Mouse (Mus musculus) CD8-positive naive resting alpha-beta T cell, adult 2 months (primary cell): ENCODE results near the gene Elovl1.
A peak's percentile ranks its signal among the peaks of the same experiment; 100 is the strongest.

ENCODE experiments used
- DNase-seq, 2 experiments: peaks; one replicate each; pipeline ENCODE4 v3.0.0; 2022; ENCODE audit warnings: low read depth in 2 of 2, low spot score in 2 of 2

Gene Elovl1

DNA sequence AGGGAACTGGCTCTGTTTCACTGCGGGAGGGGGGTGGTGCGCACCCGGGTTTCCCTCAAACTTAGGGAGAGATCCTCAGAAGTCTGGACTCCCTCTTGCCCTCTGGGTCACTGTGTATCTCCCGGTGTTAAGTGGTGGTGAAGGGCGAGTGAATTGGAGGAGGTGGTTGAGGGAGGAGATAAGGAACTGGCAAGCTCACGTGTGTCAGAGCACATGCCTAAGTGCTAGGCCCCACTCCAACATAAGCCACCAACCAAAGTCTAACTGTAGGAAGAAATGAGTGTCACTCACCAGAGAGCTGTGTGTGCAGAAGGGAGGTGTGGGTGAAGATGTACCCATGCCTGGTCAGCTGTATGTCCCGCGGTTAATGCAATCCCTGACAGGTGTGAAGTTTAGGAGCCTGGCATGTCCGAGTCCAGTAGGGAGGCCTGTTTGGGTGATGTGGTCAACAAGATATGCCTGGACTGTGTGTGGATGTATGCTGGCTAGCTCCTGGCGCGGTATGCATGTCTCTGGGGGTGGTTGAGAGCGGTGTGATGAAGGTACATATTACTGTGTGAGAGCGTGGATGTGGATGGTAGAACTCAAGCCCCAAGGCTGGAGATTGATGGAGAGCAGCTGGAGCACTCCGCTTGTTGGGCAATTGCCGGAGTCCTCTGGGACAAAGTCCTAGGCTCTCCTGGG lies 780 bp downstream of the Elovl1 start:
- DNase-seq = peak in 1 of 2 experiments; percentile 15

DNA sequence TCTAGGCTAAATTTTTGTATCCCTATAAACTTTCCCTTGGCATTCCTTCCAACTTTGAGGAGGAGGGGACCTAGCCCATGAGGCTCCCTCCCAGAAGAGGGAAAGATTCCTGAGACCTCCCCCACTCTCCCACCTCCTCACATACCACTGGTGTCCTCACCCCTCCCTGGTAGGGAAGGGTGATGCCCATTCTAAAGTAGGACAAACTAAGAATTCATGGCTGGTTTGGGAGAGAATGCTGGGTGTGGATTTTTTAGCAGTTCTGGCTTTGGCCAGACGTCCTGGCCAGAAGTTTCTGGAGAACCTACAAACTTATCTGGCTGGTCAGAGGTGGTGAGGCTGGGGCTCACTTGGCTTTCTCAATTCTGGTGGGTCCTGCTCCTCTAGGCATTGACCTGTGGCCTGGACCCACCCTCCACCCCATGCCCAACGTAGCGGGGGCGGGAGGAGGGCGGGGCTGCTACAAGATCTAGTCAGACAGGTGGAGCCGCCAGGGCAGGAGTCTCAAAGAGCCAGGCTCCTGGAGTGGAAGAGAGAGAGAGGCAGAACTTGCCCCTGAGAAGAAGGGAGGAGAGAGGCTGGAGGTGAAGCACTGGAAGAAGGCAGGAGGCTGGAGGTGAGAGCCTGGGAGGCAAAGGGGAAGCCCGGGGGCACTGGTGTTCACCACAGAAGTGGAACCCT lies 1.5 kb downstream of the Elovl1 start:
- DNase-seq = no peak

DNA sequence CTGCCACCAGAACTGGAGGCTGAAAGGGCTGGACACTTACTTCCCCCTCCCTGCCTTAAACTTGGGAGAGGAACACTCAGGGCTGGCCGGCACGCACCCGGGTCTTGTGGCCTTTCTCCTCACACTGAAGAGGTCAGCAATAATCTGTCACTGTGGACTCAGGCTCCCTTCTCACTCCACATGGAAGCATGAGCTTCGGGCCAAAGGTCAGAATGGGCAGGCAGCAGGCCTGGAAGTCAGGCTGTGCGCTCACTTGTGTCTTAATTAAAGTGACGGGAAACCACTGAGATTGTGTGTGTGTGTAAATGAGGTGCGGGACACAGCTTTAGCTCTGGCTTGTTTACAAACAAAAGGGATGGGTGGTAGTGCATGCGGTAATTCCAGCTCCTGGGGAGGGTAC lies 4.4 kb downstream of the Elovl1 start:
- no peak for DNase-seq

DNA sequence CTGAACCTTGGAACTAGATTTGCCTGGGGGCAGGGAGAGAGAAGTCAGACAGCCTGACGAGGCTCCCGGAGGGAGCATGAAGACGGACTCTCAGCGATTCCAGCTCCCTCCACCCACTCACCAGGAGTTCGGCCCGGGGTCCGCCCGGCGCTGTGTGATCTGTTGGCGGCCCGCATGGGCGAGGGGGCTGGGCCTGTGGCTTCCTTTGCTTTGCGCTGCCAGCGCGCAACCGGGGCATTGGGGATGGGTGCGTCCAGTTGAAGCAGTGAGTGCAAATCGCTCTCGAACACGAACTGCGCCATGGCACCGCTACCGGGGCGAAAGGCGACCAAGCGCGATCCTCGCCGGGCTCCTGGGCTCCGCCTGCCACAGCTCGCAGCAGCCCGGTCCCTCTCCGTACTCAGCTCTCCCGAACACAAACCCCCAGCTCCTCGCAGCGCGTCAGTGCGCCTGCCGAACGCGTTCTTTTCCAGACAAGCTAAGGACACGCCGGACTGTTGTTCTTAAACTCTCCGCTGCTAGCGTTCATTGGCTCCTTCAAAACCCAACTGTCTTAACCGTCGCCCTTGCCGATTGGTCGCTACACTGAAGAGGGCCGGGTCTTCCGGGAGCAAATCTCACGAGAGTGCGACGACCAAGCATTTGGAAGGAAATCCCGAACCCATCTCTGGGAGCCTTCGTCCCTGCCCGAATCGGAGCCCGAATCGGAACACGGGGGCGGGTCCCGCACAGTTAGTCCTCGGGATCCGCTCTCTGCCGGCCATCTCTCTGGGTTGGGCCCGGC lies 9.1 kb downstream of the Elovl1 start, which contains the start of gene Cdc20:
Gene Cdc20, minus strand, starts transcription at position 533 of the 784 bp plus-strand sequence.
- DNase-seq = peak; percentile 82 to 85

DNA sequence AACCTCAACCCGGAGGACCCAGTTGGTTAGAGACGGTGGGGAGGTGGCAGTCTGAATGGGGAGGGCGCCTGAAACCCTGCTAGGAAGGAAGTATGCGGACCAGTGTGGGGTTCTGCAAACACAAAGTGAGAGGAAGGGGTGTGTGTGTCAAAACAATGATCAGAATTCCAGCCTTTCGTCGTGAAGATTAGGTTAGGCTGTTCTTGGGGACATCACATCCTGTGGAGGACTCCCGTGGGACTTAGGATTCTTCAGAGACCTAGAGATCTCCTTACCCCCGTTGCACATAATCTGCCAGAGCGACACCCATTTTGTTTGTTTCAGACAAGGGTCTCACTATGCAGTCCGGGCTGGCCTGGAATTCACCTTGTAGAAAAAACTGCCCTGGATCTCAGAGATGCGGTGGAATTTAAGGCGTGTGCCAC lies 9.9 kb downstream of the Elovl1 start:
- DNase-seq = peak; percentile 13 to 21

DNA sequence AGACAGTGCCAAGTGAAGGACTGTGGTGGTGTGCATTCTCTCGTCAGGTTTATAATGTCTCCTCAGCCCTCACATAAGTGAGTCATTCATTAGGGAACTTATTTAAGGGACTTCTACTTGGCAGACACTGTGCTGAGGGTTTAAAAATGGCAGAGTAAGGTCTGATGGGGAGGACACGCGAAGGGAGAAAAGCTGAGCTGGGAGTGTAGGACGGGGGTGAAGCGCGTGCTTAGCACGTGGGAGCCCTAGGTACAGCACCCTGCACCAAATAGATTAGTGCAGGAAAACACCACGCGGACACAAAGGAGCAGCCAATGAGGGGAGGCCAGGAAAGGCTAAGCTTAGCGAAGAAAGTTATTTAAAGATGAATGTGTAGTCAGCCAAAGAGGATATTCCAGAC lies 17.2 kb downstream of the Elovl1 start:
- no peak for DNase-seq

DNA sequence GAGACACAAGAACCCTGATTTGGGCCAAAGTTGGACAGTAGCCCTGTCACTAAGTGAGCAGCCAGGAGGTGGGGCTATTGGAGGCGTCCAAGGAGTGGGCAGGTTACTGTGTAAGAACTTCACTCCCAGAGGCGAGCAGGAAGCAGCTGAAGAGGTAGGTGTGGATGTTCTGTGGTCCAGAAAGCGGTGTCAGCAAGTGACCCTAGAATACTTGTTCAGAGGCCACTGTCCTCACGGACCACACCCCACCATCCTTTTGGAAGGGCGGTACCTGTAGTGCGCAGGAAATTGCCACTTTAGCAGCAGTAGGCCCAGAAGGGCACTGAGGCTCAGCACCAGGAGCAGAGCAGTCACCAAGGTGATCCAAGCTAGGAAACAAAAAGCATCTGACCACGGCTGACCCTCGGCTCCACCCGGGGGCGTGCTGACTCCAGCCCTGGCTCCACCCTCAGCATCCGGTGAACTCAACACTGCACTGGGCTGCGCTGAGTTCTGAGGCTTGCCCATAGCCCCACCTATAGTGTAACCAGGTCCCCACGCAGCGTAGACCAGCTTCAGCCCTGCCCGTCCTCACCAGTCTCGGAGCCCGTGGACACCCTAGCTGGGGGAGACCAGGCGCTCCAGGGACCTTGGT lies 18.0 kb downstream of the Elovl1 start:
- DNase-seq = no peak

DNA sequence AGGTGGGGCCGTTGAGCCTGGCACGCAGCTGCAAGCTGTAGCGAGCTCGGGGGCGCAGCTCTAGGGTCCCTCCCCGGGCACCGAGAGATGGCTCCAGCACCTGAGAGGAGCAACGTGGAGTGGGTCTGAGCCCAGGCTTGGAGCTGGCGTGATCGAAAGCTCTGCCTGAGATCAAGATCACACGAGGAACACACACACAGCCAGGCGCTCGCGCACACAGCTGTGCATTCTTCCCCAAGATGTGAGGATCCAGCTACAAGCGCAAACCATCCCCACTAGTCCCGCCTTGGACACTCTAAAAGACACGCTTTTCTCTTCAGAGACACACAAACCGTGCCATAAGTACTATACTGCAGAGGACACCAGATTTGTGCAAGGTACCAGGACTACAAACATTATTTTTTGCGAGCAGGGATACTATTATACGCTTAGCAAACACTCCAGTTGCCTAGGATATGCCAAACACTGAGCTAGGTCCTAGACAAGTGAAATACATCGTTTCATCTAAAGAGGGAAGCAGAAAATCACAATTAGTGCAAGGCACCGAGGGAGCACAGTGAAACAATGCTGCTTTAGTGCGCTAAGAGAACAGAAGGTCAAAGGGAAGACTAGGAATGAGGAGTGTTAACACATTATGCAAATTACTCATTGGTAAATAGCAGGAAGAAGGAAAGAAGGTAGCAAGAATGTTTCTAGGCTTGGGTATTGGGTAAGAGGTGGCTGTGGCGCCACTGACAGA lies 18.7 kb downstream of the Elovl1 start:
- no peak for DNase-seq

DNA sequence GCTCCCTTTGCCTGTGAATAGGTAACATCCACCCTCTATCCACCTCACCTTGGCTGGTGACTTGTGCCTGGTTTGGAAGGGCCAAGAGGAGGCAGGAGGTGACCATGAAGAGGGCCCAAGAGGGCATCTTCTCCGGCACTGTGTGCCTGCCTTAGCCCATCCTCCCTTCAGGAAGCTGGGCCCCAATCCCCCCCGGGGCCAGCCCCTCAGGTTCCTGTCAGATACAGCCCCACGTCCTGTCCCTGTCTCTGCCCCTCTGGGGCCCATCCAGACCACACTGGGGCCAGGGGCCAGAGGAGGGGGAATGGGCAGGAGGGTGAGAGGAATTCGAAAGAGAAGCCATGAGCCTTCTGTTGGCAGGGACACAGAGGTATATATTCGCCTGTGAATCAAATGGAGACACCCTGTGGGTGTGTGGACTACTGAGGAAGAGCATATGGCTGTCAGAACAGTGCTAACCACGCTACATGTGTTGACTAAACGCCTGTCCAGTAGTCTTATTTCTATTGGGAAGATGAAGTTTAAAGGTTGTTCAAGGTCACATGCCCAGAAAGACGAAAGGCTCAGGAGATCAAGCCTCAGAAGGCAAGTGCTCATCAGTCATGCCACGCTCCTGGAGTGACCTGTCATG lies 29.6 kb downstream of the Elovl1 start, which contains the start of gene Mpl:
Gene Mpl, minus strand, starts transcription at position 169 of the 631 bp plus-strand sequence.
- no peak for DNase-seq

DNA sequence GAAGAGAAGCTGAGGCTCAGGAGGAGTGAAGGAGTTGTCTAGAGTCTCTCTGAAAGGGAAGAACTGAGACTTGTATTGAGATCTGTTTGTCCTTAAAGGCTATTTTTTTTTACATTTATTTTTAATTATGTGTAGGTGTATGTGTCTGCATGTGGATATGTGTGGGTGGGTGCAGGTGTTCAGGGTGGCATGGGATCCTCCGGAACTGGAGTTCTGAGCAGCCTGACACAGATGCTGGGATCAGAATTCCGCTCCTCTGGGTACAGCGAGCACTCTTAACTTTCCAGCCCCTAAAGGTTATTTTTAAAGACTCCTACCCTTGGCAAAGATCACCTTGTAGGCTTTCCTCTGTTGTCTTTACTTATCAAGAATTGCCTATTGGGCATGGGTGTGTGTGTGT lies 37.1 kb downstream of the Elovl1 start:
- DNase-seq = no peak

DNA sequence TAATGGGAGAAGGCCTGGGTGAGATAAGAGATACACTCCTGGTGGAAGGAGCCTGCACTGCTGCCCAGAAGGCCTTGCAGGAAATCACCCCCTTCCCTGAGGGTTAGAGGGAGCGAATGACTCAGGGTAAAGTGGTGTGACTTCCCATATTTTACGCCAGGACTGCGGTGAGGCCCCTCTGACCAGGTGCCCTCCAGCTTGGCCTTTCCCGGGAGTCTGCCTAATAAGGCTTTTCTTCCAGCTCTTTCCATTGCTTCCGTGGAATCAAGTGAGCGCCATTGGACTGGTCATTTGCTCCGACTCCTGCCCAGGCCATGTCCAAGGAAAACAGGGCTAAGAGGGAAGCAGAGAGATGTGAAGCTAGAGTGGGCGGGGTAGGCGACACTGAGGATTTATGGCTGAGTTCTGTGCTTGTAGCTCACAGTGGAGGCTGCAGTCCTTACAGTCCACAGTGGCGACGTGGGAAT lies 37.8 kb downstream of the Elovl1 start:
- no peak for DNase-seq

DNA sequence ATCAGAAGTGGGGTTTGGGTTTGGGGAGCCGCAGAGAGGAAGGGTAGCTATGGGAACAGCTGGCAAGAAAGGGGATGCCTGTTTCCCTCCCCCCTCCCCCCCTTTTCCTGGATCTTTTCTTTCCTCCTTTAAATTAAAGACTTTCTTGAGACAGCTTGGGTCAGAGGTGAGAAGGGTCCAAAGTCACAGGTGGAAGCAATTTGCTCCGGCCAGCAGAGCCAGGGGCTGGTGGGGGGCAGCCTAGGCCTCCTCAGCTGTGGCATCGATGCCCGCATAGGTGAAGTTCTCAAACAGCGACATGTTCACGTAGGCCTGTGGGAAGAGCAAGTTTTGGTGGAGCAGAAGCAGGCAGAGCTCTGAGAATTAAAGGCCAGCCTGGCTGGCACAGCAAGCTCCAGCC lies 43.4 kb downstream of the Elovl1 start:
- DNase-seq = no peak

DNA sequence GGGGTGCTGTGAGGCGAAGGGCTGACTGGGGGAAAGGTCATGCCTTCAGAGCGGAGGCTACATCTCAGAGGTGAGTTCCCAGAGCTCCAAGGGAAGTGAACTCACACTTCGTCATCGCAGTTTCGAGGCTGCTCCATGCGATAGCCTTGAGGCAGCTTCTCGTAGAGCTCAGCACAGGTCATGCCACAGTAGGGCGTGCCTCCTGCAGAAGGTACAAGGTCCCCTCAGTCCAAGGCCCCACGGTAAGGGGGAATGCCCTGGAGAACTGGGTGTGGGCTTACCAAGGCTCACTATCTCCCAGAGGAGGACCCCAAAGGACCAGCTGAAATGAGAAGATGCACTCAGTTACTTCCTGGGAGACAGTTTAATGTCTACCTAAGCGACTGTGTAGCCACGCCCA lies 44.8 kb downstream of the Elovl1 start:
- no peak for DNase-seq

DNA sequence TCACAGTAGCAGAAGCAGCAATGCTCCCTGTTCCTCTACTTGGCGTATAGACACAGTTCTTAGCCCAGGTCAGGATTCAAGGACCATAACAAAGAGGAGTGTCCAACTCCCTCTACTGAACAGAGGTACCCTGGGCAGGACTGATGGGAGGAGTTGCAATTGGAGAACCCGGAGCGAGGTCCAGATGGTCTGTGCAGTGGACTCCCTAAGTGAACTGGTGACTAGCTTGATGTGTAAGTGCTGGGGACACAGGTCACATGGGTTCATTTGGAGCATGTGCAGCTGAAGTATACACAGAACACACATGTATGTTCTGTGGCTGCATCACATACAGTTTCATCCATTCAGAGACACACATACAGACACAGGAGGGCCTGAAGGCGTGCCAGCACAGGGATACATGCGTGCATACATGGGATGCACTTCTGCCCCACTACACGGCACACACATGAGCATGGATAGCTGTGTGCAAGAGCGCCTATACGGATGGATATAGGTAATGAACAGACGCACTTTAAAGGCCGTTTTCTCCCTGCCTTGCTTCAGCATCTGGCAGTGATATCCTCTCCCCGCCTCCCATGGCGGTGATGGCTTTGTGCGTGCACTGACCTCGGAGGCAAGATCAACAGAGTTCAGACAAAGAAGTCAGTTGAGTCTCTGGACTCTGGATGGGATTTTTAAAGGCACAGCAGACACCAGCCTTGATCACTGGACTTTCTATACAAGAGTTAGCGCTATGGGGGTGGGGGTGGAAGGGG lies 49.1 kb downstream of the Elovl1 start:
- DNase-seq = no peak
